Mouse (Mus musculus) kidney, adult 18-20 months (tissue): Measurements from ENCODE around the gene Ubl7.

Experiments used
- DNase-seq: peaks from one replicate; pipeline ENCODE4 v3.0.0; 2021

The Ubl7 gene

GRCm38 (mm10) chr9:57968166-57968771 is 57.5 kb downstream of the Ubl7 start:
- no peak for DNase-seq

- DNase-seq: no peak
Measured at GRCm38 (mm10) chr9:57968783-57969542, 58.2 kb downstream of the Ubl7 start.

- DNase-seq: no peak
Measured at GRCm38 (mm10) chr9:57969736-57970495, 59.1 kb downstream of the Ubl7 start.

GRCm38 (mm10) chr9:57971413-57971812 is 60.6 kb downstream of the Ubl7 start:
- no peak for DNase-seq

- DNase-seq: no peak
Measured at GRCm38 (mm10) chr9:57972141-57972591, 61.4 kb downstream of the Ubl7 start.

- DNase-seq: no peak
Measured at GRCm38 (mm10) chr9:57972776-57973439, 62.1 kb downstream of the Ubl7 start.

GRCm38 (mm10) chr9:57973440-57974066 is 62.8 kb downstream of the Ubl7 start:
- no peak for DNase-seq

- no peak for DNase-seq
Measured at GRCm38 (mm10) chr9:57974221-57974620, 63.4 kb downstream of the Ubl7 start.

GRCm38 (mm10) chr9:57975200-57975821 is 64.5 kb downstream of the Ubl7 start:
- DNase-seq: no peak

- no peak for DNase-seq
Measured at GRCm38 (mm10) chr9:57978025-57978424, 67.2 kb downstream of the Ubl7 start.

GRCm38 (mm10) chr9:57978858-57979257 is 68.1 kb downstream of the Ubl7 start:
- no peak for DNase-seq
